Mouse (Mus musculus): ENCODE measurements around the gene Car5a. TPM values are rescaled to one million over a fixed set of nuclear protein-coding genes. Genes with fewer than 3 reads are reported as not detected.

Gene Car5a
- total RNA-seq, 1 experiment = 0.18 TPM

DNA sequence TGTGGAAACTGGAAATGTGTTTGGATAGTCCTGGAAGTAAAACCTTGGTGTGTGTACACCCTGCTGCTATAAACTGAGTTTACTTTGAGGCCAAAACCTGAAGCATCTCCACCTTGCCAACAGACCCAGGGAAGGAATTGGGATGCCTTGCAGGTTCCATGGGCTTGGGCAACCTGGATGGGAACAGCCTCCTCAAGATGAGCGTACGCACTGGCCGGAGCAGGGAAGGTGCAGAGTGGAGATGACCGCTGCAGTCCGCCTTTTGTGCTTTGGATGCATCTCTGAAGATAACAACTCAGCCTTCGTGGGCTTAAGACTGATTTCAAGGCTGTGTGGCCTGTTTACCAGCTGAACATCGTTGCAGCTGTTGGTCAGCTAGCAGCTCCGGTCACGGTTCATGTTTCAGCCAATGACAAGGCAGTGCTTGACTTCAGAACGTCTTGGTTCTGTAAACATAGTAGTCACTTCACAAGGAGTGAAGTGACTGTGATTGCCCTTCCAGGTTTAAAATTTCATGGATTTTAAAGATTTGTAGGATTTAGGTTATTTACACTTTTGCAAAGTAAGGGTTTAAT lies 10.4 kb upstream of the Car5a start:
- H3K9ac ChIP-seq (ENCODE audit: insufficient read depth, low read depth, low read length, poor library complexity, severe bottlenecking) = 0 out of 2 replicates have a peak overlapping the region, but pooled peaks have one; percentile 42
- H3K4me1 ChIP-seq (ENCODE audit: control insufficient read depth in 2 of 2, insufficient read depth in 2 of 2, low read length in 2 of 2, poor library complexity in 1 of 2) = peaks cover 0 to 21% of the 10 kb centered on the region in 2 experiments; a peak in 2 of 4 replicates

DNA sequence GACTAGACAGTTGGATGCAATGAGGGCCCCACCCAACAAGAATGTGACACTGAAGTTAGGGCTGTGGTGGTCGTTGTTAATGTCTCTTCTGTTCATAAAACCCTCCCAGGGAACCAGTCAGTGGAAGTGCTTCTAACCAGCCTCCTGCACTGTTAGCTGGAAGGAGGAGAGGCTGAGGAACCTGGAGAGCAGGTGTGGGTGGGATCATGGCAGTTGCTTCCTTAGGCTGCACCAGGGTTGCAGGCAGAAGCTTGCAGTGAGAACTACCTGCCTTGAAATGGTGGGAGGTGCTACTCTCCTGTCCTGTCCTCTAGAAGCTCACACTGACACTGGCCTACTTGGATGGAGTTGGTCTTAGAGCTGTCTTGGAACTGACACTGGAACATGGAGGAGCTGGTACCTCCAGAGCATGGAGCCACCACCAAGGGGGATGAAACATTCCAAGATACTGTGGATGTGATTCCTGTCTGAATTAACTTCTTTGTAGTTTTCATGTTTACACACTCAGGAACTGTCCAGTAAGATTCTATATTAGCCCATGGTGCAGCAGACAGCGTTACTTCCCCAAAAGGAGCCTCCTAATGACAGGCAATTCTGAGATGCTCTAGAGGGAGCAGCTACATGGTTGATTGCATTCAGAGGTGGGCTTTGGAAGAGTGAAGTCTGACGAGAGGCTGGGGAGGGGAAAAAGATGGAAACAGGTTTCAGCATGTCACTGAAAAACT lies 9.3 kb upstream of the Car5a start:
- Histone ChIP-seq H3K4me3 (ENCODE audit: insufficient read depth in 1 of 2, low read depth in 1 of 2, low read length in 2 of 2, poor library complexity in 1 of 2, severe bottlenecking in 1 of 2) (no peak overlapping the region), H3K27ac (ENCODE audit: insufficient read depth, low read depth, low read length, poor library complexity, severe bottlenecking) (no peak overlapping the region), H3K4me1 (ENCODE audit: control insufficient read depth in 2 of 2, insufficient read depth in 2 of 2, low read length in 2 of 2, poor library complexity in 1 of 2) (peaks cover 0 to 21% of the 10 kb centered on the region in 2 experiments; a peak in 2 of 4 replicates), H3K9me3 (ENCODE audit: control insufficient read depth, insufficient read depth, low read depth, low read length) (no peaks in the 10 kb centered on the region), H3K9ac (ENCODE audit: insufficient read depth, low read depth, low read length, poor library complexity, severe bottlenecking) (no peak overlapping the region), H3K36me3 (ENCODE audit: control insufficient read depth, insufficient read depth, low read length, poor library complexity, severe bottlenecking) (peaks cover 22% of the 10 kb centered on the region)
- in situ Hi-C loops (cut with MboI; ENCODE audit: low sequenced_read_pairs in 2 of 2, unreplicated experiment in 2 of 2) = no loop called here
- DNase-seq (ENCODE audit: low read depth, low spot score) = no peak
- no peak for TF ChIP-seq ZNF384 (IDR thresholded peaks at IDR 0.05; ENCODE audit: low read depth, low read length)
- TF ChIP-seq MAFK (IDR thresholded peaks at IDR 0.05; ENCODE audit: insufficient read depth, low read depth, low read length) = no peak
- TF ChIP-seq HCFC1 (IDR thresholded peaks at IDR 0.05; ENCODE audit: borderline replicate concordance, insufficient read depth, low read length) = no peak
- TF ChIP-seq ZC3H11A (IDR thresholded peaks at IDR 0.05; ENCODE audit: borderline replicate concordance, low read depth, low read length) = no peak
- no peak for TF ChIP-seq CHD2 (IDR thresholded peaks at IDR 0.05; ENCODE audit: low read depth, low read length)

More for the DNA sequence above, 10.4 kb upstream of the Car5a start:
- in situ Hi-C loops (cut with MboI; ENCODE audit: low sequenced_read_pairs in 2 of 2, unreplicated experiment in 2 of 2) = no loop called here
- TF ChIP-seq ZC3H11A (IDR thresholded peaks at IDR 0.05; ENCODE audit: borderline replicate concordance, low read depth, low read length) = no peak
- no peak for TF ChIP-seq MAFK (IDR thresholded peaks at IDR 0.05; ENCODE audit: insufficient read depth, low read depth, low read length)
- Histone ChIP-seq H3K9me3 (ENCODE audit: control insufficient read depth, insufficient read depth, low read depth, low read length) (no peaks in the 10 kb centered on the region), H3K4me3 (ENCODE audit: insufficient read depth in 1 of 2, low read depth in 1 of 2, low read length in 2 of 2, poor library complexity in 1 of 2, severe bottlenecking in 1 of 2) (no peak overlapping the region), H3K27ac (ENCODE audit: insufficient read depth, low read depth, low read length, poor library complexity, severe bottlenecking) (no peak overlapping the region), H3K36me3 (ENCODE audit: control insufficient read depth, insufficient read depth, low read length, poor library complexity, severe bottlenecking) (peaks cover 22% of the 10 kb centered on the region)
- no peak for DNase-seq (ENCODE audit: low read depth, low spot score)

DNA sequence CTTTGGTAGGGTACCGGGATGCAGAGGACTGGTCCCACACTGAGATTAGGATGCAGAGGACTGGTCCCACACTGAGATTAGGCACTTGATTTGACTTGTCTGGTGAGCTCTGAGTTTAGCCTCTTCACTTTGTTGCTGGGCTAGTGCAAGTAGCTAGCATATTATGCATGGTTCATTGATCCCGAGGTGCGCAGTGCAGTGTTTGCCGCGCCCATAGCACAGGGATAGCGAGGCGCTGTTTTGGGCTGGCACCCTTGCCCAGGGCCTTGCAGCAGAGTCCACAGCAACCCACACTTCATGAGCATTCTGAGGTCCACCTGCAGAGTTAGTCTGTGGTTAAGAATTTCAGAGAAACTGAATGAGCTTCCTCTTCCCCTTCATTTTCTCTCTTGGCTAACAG lies 8.1 kb upstream of the Car5a start:
- Histone ChIP-seq H3K4me3 (ENCODE audit: insufficient read depth in 1 of 2, low read depth in 1 of 2, low read length in 2 of 2, poor library complexity in 1 of 2, severe bottlenecking in 1 of 2) (no peak overlapping the region), H3K27ac (ENCODE audit: insufficient read depth, low read depth, low read length, poor library complexity, severe bottlenecking) (no peak overlapping the region), H3K36me3 (ENCODE audit: control insufficient read depth, insufficient read depth, low read length, poor library complexity, severe bottlenecking) (peaks cover 20% of the 10 kb centered on the region), H3K9me3 (ENCODE audit: control insufficient read depth, insufficient read depth, low read depth, low read length) (no peaks in the 10 kb centered on the region), H3K4me1 (ENCODE audit: control insufficient read depth in 2 of 2, insufficient read depth in 2 of 2, low read length in 2 of 2, poor library complexity in 1 of 2) (peaks cover 0 to 29% of the 10 kb centered on the region in 2 experiments; a peak in 2 of 4 replicates), H3K9ac (ENCODE audit: insufficient read depth, low read depth, low read length, poor library complexity, severe bottlenecking) (peak overlapping the region; percentile 4; the same call in 1 of the 2 replicates)
- in situ Hi-C loops (cut with MboI; ENCODE audit: low sequenced_read_pairs in 2 of 2, unreplicated experiment in 2 of 2) = no loop called here
- TF ChIP-seq HCFC1 (IDR thresholded peaks at IDR 0.05; ENCODE audit: borderline replicate concordance, insufficient read depth, low read length) = no peak
- no peak for TF ChIP-seq MAFK (IDR thresholded peaks at IDR 0.05; ENCODE audit: insufficient read depth, low read depth, low read length)
- no peak for TF ChIP-seq CHD2 (IDR thresholded peaks at IDR 0.05; ENCODE audit: low read depth, low read length)
- TF ChIP-seq ZNF384 (IDR thresholded peaks at IDR 0.05; ENCODE audit: low read depth, low read length) = no peak
- no peak for TF ChIP-seq ZC3H11A (IDR thresholded peaks at IDR 0.05; ENCODE audit: borderline replicate concordance, low read depth, low read length)
- no peak for DNase-seq (ENCODE audit: low read depth, low spot score)

DNA sequence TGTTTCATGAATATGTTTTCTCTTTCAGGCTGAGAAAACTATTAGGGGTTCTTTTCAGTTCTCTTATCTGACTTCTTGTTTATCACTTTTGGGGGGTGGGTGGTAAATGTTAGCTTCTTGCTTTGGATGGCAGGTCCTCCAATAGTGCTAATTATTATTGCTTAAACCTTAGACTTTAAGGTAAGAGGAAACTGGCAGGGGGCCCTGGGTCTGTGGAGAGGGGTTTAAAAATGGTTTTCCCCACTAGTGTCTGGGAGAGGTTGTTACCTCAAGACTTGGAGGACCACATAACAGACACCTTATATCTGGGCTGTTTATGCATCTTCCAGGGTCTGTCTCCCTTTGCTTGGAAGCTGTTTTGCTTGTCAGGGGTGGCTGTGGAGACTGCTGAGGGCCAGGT lies 7.4 kb upstream of the Car5a start:
- no peak for DNase-seq (ENCODE audit: low read depth, low spot score)
- peaks cover 20% of the 10 kb centered on the region for H3K36me3 ChIP-seq (ENCODE audit: control insufficient read depth, insufficient read depth, low read length, poor library complexity, severe bottlenecking)
- H3K9ac ChIP-seq (ENCODE audit: insufficient read depth, low read depth, low read length, poor library complexity, severe bottlenecking) = no peak overlapping the region
- TF ChIP-seq ZC3H11A (IDR thresholded peaks at IDR 0.05; ENCODE audit: borderline replicate concordance, low read depth, low read length) = no peak
- no peak for TF ChIP-seq HCFC1 (IDR thresholded peaks at IDR 0.05; ENCODE audit: borderline replicate concordance, insufficient read depth, low read length)
- no peak for TF ChIP-seq CHD2 (IDR thresholded peaks at IDR 0.05; ENCODE audit: low read depth, low read length)
- TF ChIP-seq ZNF384 (IDR thresholded peaks at IDR 0.05; ENCODE audit: low read depth, low read length) = no peak
- TF ChIP-seq MAFK (IDR thresholded peaks at IDR 0.05; ENCODE audit: insufficient read depth, low read depth, low read length) = no peak
- in situ Hi-C loops (cut with MboI; ENCODE audit: low sequenced_read_pairs in 2 of 2, unreplicated experiment in 2 of 2) = no loop called here
- H3K4me1 ChIP-seq (ENCODE audit: control insufficient read depth in 2 of 2, insufficient read depth in 2 of 2, low read length in 2 of 2, poor library complexity in 1 of 2) = peaks cover 0 to 32% of the 10 kb centered on the region in 2 experiments; a peak in 2 of 4 replicates
- H3K27ac ChIP-seq (ENCODE audit: insufficient read depth, low read depth, low read length, poor library complexity, severe bottlenecking) = no peak overlapping the region
- peak overlapping the region in 1 of 2 experiments; percentile 96; a peak in 1 of 4 replicates for H3K4me3 ChIP-seq (ENCODE audit: insufficient read depth in 1 of 2, low read depth in 1 of 2, low read length in 2 of 2, poor library complexity in 1 of 2, severe bottlenecking in 1 of 2)
- H3K9me3 ChIP-seq (ENCODE audit: control insufficient read depth, insufficient read depth, low read depth, low read length) = no peaks in the 10 kb centered on the region
